Mouse (Mus musculus) embryonic fibroblast, embryonic 13.5 days (primary cell): ENCODE measurements around the gene Gstz1. TPM values are rescaled to one million over a fixed set of nuclear protein-coding genes. Genes with fewer than 3 reads are reported as not detected.
A peak's percentile ranks its signal among the peaks of the same experiment; 100 is the strongest.
"Not testable (repeated sequence)": the region's sequence is repeated elsewhere in the genome, so short reads cannot be mapped to it uniquely, and the experiment has no call there.

Source experiments
- H3K27ac ChIP-seq: 2 replicates; pipeline ENCODE4 v1.5.1; 2012; ENCODE audit warnings: low read length, control low read depth, inconsistent platforms; ENCODE audit not compliant: insufficient read depth
- H3K4me1 ChIP-seq: 2 replicates; pipeline ENCODE4 v1.6.1; 2011; ENCODE audit warnings: low read length; ENCODE audit not compliant: control insufficient read depth, insufficient read depth
- H3K4me3 ChIP-seq: 2 replicates; pipeline ENCODE4 v1.5.1; 2011; ENCODE audit warnings: mild to moderate bottlenecking, control low read depth, low read length; ENCODE audit not compliant: insufficient read depth
- CTCF ChIP-seq: IDR thresholded peaks from 2 replicates; pipeline ENCODE4 v1.5.1; 2011; ENCODE audit warnings: mild to moderate bottlenecking, control low read depth, low read length, moderate library complexity, borderline replicate concordance; ENCODE audit not compliant: insufficient read depth
- POLR2A ChIP-seq: IDR thresholded peaks from 2 replicates; pipeline ENCODE4 v1.6.1; 2011; ENCODE audit warnings: low read depth, mild to moderate bottlenecking, control low read depth, low read length, moderate library complexity
- polyA plus RNA-seq: library from polyadenylated mRNA; stranded (reverse); fragments of >200 nt; gene quantifications from 2 replicates; pipeline ENCODE4 v1.2.4, GENCODE M21; 2011; ENCODE audit warnings: low read depth; ENCODE audit not compliant: missing spikeins, insufficient read length

The Gstz1 gene
- polyA plus RNA-seq, 1 experiment = 46.9 TPM

DNA sequence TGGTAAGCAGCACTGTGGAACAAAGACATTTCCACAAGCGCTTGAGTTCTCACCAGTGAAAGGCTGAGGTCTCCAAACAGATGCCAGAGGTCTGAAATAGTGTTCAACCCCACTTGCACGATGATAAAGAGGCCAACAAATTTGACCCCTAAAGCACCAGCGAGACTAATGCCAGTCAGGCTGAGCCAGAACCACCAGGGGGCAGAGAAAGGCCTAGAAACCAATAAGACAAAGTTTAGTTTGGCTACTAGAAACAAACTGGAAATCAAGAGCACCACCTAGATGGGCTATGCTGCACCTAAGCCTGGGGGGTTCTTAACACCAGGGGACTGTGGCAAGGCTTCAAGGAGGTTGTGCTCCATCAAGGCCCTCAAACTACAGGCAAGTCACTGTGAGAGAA lies 15.3 kb upstream of the Gstz1 start:
- no peak overlapping the region for H3K4me3 ChIP-seq
- 0 out of 2 replicates have a peak, but pooled peaks have one; percentile 14 for TF ChIP-seq CTCF
- TF ChIP-seq POLR2A = no peak
- H3K27ac ChIP-seq = no peak overlapping the region
- H3K4me1 ChIP-seq = no peaks in the 10 kb centered on the region

DNA sequence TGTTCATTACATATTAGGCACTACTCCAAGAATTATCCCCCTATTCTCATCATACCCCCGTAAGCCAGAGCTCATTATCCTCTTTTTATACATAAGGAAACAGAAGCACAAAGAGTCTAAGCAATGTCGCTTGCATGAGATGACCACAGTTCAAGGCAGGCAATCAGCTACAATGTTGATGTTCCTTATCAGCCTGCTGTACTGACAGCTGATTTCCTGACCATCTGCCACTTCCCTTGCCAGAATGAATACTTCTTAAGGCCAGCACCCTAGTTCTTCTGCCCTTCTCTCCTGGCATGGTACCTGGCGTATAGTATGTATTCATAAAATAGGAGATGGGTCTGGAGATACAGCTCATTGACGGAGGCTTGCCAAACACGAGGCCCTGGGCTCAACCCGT lies 14.8 kb upstream of the Gstz1 start:
- Histone ChIP-seq H3K4me3 (no peak overlapping the region), H3K4me1 (no peaks in the 10 kb centered on the region), H3K27ac (no peak overlapping the region)
- TF ChIP-seq POLR2A (no peak), CTCF (no peak)

DNA sequence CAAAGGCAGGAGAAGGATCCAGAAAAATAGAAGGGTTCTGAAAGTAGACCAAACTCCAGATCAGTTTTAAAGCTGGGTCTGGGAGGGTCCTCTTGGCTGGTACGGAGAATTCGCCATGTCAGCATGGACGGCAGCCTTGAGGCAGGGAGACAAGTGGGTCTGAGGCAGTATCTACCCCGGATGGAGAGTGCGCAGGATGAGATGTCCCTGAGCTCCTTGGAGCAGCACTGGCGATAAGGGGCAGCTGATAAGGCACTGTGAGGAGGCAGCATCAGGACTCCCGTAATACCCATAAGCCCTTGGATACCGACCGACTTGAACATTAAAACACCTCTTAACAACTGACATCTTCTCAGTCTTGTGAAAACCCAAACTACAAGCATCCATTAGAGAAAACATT lies 14.2 kb upstream of the Gstz1 start:
- Histone ChIP-seq H3K4me1 (no peaks in the 10 kb centered on the region), H3K4me3 (no peak overlapping the region), H3K27ac (no peak overlapping the region)
- no peak for TF ChIP-seq CTCF
- TF ChIP-seq POLR2A = no peak

DNA sequence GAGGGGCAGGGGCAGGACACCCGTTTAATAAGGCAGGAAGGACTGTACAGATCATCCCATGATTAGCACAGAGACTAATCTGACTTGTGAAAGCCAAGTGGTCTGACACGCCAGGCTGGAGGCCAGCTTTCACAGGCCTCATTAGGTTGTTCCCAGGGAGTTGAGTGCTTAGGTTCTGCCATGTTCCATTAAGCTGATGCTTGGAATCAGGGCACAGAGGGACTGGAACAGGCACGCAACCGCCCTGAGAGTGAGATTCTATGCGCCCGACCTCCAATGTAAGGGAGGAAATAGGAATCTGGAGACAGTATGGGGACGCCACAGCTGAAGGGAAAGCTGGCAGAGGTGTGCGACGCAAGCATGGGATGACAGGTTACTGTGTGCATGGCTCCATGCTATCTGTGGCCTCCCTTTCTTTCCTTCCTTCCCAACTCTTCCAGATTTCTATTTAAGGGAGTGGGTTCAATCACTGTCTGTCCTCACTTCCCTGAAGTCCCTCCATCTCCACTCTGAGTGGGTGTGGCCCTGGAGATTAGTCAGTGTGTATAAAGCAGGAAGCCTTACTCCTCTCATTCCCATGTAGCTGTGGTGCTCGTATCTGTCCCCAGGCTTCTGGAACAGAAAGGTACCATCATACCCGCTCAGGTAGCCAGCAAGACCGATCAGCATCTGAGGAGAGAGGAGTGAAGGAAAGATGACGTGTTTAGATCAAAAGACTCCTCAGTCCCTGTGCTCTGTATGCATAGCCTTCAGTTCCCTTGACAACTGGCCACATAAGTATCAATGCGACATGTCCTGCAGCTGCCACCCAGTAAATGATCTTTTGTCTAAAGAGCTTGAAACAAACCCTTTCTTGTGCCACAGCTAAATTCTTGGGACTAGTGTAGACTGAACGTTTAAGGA lies 9.3 kb upstream of the Gstz1 start:
- H3K4me1 ChIP-seq = no peaks in the 10 kb centered on the region
- no peak overlapping the region for H3K4me3 ChIP-seq
- H3K27ac ChIP-seq = no peak overlapping the region
- TF ChIP-seq CTCF = no peak
- no peak for TF ChIP-seq POLR2A

DNA sequence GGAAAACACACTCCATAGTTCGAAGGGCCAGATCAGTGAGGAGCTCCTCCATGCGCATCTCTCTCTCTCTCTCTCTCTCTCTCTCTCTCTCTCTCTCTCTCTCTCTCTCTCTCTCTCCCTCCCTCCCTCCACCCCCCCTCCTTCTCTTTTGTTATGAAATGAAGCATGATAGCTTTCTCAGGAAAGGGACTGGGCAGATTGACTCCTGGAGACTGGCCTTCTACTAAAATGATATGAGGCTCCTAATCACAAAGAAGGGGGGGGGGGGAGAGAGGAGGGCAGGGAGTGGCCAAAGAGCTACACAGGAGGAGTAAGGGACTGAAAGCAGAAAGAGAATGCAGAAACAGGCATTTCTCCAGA lies 8.6 kb upstream of the Gstz1 start:
- H3K4me1 ChIP-seq = no peaks in the 10 kb centered on the region
- TF ChIP-seq CTCF = no peak
- no peak for TF ChIP-seq POLR2A
- H3K27ac ChIP-seq = no peak overlapping the region
- H3K4me3 ChIP-seq = no peak overlapping the region

DNA sequence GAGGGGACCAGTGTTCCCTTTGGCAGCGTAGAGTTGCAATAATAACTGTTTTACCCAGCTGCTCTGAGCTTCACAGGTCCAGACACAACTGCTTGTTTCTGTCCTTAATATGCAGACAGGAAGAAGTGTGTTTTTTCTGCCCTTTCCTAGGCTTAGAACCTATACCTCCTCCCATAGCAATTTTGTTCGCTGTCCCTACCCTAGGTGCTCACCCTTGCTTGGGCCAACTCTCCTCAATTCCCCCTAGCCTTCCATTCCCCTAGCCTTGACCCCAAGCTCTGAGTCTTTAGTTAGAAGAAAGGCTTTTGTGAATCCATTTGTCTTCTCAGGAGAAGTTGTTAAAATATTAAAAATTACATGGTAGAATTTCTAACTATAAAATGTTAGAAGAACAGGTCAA lies 8.2 kb upstream of the Gstz1 start:
- no peak overlapping the region for H3K4me3 ChIP-seq
- H3K27ac ChIP-seq = no peak overlapping the region
- no peaks in the 10 kb centered on the region for H3K4me1 ChIP-seq
- no peak for TF ChIP-seq CTCF
- TF ChIP-seq POLR2A = no peak

DNA sequence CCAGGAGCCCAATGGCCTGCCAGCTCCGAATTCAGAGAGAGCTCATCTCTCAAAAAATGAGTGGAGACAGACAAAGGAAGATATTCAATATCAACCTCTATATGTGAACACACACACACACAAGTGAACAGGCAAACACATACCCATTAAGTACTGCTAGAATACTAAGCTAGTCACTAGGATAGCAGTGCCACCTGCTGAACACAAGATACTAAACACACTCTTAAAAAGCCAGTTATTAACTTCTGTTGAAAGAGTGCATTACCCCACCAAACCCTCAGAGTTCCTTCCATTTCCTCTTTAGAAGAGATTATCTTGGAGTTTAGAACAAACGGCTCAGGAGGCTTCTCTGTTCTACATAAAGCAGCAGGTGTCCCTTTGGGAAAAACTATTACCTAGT lies 4.8 kb upstream of the Gstz1 start:
- Histone ChIP-seq H3K4me3 (no peak overlapping the region), H3K27ac (no peak overlapping the region), H3K4me1 (no peaks in the 10 kb centered on the region)
- TF ChIP-seq POLR2A (no peak), CTCF (no peak)

DNA sequence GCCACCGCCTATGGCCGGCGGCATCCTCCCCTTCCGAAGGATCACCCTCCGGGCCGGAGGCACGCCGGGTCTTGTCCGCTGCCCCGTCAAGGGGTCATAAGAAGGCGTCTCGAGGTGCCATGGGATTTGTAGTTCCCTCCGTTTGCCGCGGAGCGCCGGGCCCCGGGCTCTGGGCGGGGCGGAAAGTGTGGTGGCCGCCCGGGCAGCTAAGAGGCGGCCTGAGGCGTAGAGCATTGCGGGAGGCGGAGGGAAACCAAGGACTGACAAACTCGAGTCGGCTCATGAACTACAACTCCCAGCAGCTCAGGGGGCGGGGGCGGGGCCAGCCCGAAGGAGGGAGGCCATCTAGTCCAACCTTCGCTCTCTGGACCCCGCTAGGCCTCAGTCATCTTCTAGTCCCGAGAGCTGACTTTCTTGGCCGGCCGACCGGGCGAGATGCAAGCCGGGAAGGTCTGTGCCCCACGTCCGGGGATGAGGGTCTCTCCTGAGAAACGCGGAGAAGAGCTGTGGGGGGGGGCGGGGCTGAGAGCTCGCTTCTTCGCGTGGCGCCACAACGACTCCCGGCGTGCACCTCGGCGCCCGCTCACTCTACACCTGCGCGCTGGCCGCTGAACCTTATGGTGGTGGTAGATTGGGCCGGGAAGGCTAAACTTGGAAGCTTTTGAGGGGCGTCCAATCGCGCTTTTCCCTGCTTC lies 577 bp downstream of the Gstz1 start, which contains the start of gene Pomt2:
Pomt2 (minus strand) TSS at position 574 of the 695 bp plus-strand sequence.
- Histone ChIP-seq H3K27ac (peak within 1 kb of the TSS; percentile 75), H3K4me1 (0 out of 2 replicates have a peak, but pooled peaks cover 4% of the 10 kb centered on the region)

DNA sequence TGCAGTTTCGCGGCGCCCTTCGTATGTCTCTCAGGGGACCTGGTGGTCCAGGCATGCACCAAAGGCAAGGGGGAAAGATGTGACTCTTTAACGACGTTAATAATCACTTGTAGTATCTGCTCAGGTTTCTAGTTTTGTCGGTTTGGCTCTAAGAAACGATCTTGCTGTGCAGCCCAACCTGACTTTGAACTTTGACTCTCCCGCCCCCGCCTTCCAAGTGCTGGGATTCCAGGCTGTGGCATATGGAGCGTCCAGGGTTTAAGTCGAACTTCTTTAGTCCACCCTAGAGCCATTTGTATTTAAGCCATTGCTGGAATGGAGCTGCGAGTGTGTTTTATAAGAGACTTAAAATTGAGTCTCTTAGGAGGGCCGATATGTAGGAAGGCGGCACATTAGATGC lies 1.2 kb downstream of the Gstz1 start:
- Histone ChIP-seq H3K27ac (peak overlapping the region; percentile 75; the same call in 1 of the 2 replicates), H3K4me1 (0 out of 2 replicates have a peak, but pooled peaks cover 4% of the 10 kb centered on the region), H3K4me3 (peak overlapping the region; percentile 57)
- TF ChIP-seq POLR2A (no peak), CTCF (no peak)

More for the DNA sequence above, 577 bp downstream of the Gstz1 start, which contains the start of gene Pomt2:
- no peak for TF ChIP-seq CTCF
- TF ChIP-seq POLR2A = peak; percentile 73
- peak within 1 kb of the TSS; percentile 57 for H3K4me3 ChIP-seq

DNA sequence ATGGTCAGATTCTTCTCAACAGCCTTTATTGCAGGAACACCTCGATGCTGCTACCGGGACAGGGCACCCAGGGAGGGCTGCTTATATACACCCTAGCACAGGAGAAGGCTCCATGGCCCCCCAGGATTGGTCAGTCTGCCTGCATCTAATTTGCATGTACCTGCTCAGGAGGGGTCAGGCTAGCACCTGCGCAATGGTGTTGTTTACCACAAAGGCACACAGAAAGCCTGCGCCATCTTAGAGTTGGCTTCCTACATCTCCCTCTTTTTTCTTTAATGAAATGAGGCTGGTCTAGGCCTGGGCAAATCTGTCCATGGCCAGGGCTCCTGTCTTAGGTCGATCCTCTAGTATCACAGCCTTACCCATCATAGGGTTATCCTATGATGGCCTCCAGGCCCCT lies 2.5 kb downstream of the Gstz1 start:
- Histone ChIP-seq H3K4me3 (no peak overlapping the region), H3K4me1 (0 out of 2 replicates have a peak, but pooled peaks cover 4% of the 10 kb centered on the region), H3K27ac (no peak overlapping the region)
- TF ChIP-seq POLR2A = no peak
- TF ChIP-seq CTCF = no peak

DNA sequence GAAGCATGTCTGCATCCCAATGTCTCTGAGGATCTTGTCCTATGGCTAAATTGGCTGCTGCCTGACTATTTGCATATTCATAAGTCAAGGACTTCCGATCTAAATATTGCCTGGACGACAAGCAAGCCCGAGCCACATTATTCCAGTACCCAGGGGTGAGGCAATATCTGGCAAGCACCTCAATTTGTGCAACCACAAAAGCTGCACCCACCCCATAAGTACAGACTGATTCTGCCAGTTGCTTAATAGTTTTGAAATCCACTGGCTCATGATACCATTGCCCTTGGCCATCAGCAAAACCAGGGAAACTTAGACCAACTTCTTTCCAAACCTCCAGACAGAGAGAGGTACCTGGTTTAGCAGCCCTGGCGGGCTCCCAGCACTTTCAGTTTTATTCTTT lies 7.5 kb downstream of the Gstz1 start:
- H3K4me1 ChIP-seq, H3K27ac ChIP-seq, H3K4me3 ChIP-seq: not testable (repeated sequence)
